Mouse (Mus musculus) midbrain, embryonic 13.5 days (tissue): ENCODE measurements around the gene Elfn1. TPM values are rescaled to one million over a fixed set of nuclear protein-coding genes. Genes with fewer than 3 reads are reported as not detected.

Source experiments
- ATAC-seq: fragments of 200-750 bp; cut with Nextera tagmentation; 2 replicates; pipeline ENCODE4 v1.8.0; 2017; ENCODE audit warnings: mild to moderate bottlenecking, moderate TSS enrichment, moderate library complexity
- H3K27ac ChIP-seq: fragments of 300-500 bp; sonication (generic); 2 replicates; pipeline ENCODE4 v1.5.1; 2015; ENCODE audit warnings: inconsistent platforms, mild to moderate bottlenecking, moderate library complexity
- H3K27me3 ChIP-seq: fragments of 300-500 bp; sonication (generic); 2 replicates; pipeline ENCODE4 v1.6.1; 2015; ENCODE audit warnings: mild to moderate bottlenecking, inconsistent platforms
- H3K36me3 ChIP-seq: fragments of 300-500 bp; sonication (generic); 2 replicates; pipeline ENCODE4 v1.6.1; 2015; ENCODE audit warnings: mild to moderate bottlenecking, inconsistent platforms
- H3K4me1 ChIP-seq: fragments of 300-500 bp; sonication (generic); replicated peaks from 2 replicates; pipeline ENCODE4 v1.6.1; 2015; ENCODE audit warnings: inconsistent platforms
- H3K4me2 ChIP-seq: fragments of 300-500 bp; sonication (generic); replicated peaks from 2 replicates; pipeline ENCODE4 v1.6.1; 2015; ENCODE audit warnings: moderate library complexity, mild to moderate bottlenecking, inconsistent platforms
- H3K4me3 ChIP-seq: fragments of 300-500 bp; sonication (generic); replicated peaks from 2 replicates; pipeline ENCODE4 v1.5.1; 2015; ENCODE audit warnings: mild to moderate bottlenecking, inconsistent platforms
- H3K9ac ChIP-seq: fragments of 300-500 bp; sonication (generic); replicated peaks from 2 replicates; pipeline ENCODE4 v1.6.1; 2015; ENCODE audit warnings: mild to moderate bottlenecking, inconsistent platforms
- H3K9me3 ChIP-seq: fragments of 300-500 bp; sonication (generic); 2 replicates; pipeline ENCODE4 v1.6.1; 2016; ENCODE audit warnings: mild to moderate bottlenecking, inconsistent platforms
- WGBS: fragments of 180-500 bp; shearing (Covaris S2); methylation state at CpG from one replicate; pipeline ENCODE4 v1.1.7; 2015; 5-methylcytosine and 5-hydroxymethylcytosine counted together
- polyA plus RNA-seq: library from polyadenylated mRNA; unstranded; fragments of >200 nt; fragmentation: Nextera tagmentation; extraction: Ambion mirVana; gene quantifications from 2 replicates; pipeline ENCODE4 v1.2.1, GENCODE M21; 2015

Elfn1 gene
- polyA plus RNA-seq, result 0.80 and 1.1 TPM in 2 replicates

DNA sequence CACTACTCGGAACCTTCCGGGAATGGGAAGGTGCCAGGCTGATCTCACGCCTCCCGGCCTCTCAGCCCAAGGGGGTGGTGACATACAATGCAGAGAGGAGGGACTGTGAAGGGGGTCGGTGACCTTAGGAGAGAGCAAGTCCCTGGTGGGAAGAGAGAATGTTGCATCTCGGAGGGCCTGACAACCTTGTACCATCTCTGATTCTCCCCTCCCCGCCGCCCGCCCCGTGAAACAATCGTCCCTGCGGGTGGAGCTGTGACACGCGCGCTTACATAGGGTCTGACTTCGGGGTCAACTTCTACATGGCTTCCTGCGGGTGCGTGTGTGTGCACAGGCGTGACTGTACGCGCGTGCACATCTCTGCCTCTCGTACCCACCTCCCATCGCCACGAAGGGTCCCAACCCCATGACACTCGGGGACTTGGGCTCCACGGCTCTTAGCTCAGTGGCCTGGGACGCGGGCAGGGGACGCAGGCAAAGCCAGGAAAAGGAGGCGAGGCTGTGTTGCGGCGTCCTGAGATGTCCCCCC, at the start of gene Elfn1:
Gene Elfn1 (plus strand): TSS at position 230 of the 529 bp plus-strand sequence.
- H3K4me2 ChIP-seq, result peak within 1 kb of the TSS; percentile 91
- H3K4me3 ChIP-seq, result peak within 1 kb of the TSS; percentile 68
- peaks cover 57% of the 10 kb centered on the region for H3K4me1 ChIP-seq
- peaks cover 74% of the 10 kb centered on the region for H3K27me3 ChIP-seq
- H3K9ac ChIP-seq, result peak within 1 kb of the TSS; percentile 80
- no peaks in the 10 kb centered on the region for H3K36me3 ChIP-seq
- 0 out of 2 replicates have a peak within 1 kb of the TSS, but pooled peaks have one; percentile 16 for H3K27ac ChIP-seq
- no peaks in the 10 kb centered on the region for H3K9me3 ChIP-seq
- peak; percentile 29; the same call in 1 of the 2 replicates for ATAC-seq
- under 1% methylated on average over 33 of the region's 33 CpGs for WGBS

- H3K9me3 ChIP-seq, result no peaks in the 10 kb centered on the region
- peak overlapping the region; percentile 41; the same call in 1 of the 2 replicates for H3K9ac ChIP-seq
- no peaks in the 10 kb centered on the region for H3K36me3 ChIP-seq
- peak overlapping the region; percentile 64; the same call in 1 of the 2 replicates for H3K27ac ChIP-seq
- peaks cover 13% of the 10 kb centered on the region for H3K4me1 ChIP-seq
- 20% methylated on average over 15 of the region's 15 CpGs for WGBS
- H3K4me3 ChIP-seq, result no peak overlapping the region
- H3K27me3 ChIP-seq, result no peaks in the 10 kb centered on the region
- peak; percentile 90 for ATAC-seq
- peak overlapping the region; percentile 23 for H3K4me2 ChIP-seq
Observed at GRCm38 (mm10) chr5:139860328-139861104, 47.2 kb upstream of the Elfn1 start.

GRCm38 (mm10) chr5:139862759-139863158, 45.0 kb upstream of the Elfn1 start:
- 60% methylated on average over 4 of the region's 4 CpGs for WGBS
- Histone ChIP-seq H3K4me1 (peaks cover 13% of the 10 kb centered on the region), H3K27me3 (no peaks in the 10 kb centered on the region), H3K36me3 (no peaks in the 10 kb centered on the region), H3K9me3 (no peaks in the 10 kb centered on the region), H3K27ac (0 out of 2 replicates have a peak overlapping the region, but pooled peaks have one; percentile 35), H3K9ac (no peak overlapping the region), H3K4me3 (no peak overlapping the region), H3K4me2 (no peak overlapping the region)
- ATAC-seq, result no peak

GRCm38 (mm10) chr5:139870886-139871285, 36.9 kb upstream of the Elfn1 start:
- H3K9ac ChIP-seq, result no peak overlapping the region
- H3K4me3 ChIP-seq, result no peak overlapping the region
- H3K4me1 ChIP-seq, result no peaks in the 10 kb centered on the region; the same call in 1 of the 2 replicates
- H3K9me3 ChIP-seq, result no peaks in the 10 kb centered on the region
- WGBS, result 18% methylated on average over 3 of the region's 4 CpGs
- ATAC-seq, result no peak
- H3K27me3 ChIP-seq, result no peaks in the 10 kb centered on the region
- no peak overlapping the region for H3K4me2 ChIP-seq
- H3K27ac ChIP-seq, result no peak overlapping the region
- no peaks in the 10 kb centered on the region for H3K36me3 ChIP-seq

DNA sequence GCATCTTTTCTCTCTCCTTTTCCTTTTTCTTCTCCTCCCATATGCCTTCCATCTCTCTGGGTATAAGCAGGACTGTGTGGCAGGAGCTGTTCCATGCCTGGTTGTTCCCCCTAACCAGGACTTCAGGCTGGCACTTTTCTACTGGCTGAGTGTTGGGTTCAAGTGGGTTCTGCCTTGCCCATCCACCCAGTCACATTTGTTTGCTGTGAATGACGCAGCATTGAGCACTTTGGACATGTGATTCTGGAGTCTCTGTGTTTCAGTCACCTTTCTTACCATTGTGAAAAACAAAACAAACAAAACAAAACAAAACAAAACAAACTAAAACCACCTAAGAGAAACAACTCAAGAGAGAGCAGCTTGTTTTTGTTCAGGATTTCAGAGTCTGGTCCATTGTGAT, 36.2 kb upstream of the Elfn1 start:
- H3K36me3 ChIP-seq, result no peaks in the 10 kb centered on the region
- no peak for ATAC-seq
- H3K27me3 ChIP-seq, result no peaks in the 10 kb centered on the region
- no peak overlapping the region for H3K27ac ChIP-seq
- 80% methylated on average over 1 of the region's 1 CpGs for WGBS
- H3K9me3 ChIP-seq, result no peaks in the 10 kb centered on the region
- no peak overlapping the region for H3K9ac ChIP-seq
- H3K4me2 ChIP-seq, result no peak overlapping the region
- no peaks in the 10 kb centered on the region; the same call in 1 of the 2 replicates for H3K4me1 ChIP-seq
- H3K4me3 ChIP-seq, result no peak overlapping the region

DNA sequence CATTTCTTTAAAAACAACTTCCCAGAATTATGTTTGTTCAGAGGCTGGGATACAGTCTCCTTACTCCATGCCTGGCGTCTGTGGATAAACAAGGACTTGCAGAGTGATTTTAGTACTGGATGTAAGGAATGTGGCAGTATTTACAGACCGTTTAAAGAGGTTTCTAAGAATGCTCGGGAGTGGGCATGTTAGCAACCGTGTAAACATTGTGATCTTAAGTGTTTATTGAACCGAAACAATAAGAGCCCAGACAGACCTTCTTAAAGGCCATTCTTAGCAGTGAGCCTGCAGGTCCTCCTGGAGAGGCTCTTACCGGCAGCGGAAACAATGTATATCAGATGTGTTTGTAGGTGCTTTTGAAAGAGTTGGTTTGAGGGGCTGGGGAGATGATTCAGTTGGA, 30.2 kb upstream of the Elfn1 start:
- no peak for ATAC-seq
- Histone ChIP-seq H3K36me3 (no peaks in the 10 kb centered on the region), H3K9me3 (no peaks in the 10 kb centered on the region), H3K4me1 (no peaks in the 10 kb centered on the region; the same call in 1 of the 2 replicates), H3K4me2 (no peak overlapping the region), H3K27me3 (no peaks in the 10 kb centered on the region), H3K9ac (no peak overlapping the region), H3K27ac (no peak overlapping the region), H3K4me3 (no peak overlapping the region)
- 57% methylated on average over 7 of the region's 7 CpGs for WGBS

- no peak for ATAC-seq
- no peak overlapping the region for H3K4me3 ChIP-seq
Observed at GRCm38 (mm10) chr5:139879694-139880093, 28.0 kb upstream of the Elfn1 start.

DNA sequence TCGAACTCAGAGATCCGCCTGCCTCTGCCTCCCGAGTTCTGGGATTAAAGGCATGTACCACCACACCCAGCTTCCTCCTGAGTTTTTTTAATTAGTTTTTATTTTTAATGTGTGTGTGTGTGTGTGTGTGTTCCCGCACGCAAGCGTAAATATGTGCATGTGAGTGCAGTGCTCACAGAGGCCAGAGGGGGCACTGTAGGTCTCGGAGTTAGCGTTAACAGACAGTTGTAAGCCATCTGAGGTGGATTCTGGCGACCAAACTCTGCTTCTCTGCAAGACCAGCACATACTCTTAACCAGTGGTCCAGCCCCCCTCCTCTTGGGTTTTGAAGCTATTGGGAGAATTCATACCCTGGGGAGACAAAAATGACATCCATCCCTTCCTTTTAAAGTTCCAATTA, 26.6 kb upstream of the Elfn1 start:
- Histone ChIP-seq H3K27me3 (no peaks in the 10 kb centered on the region), H3K36me3 (no peaks in the 10 kb centered on the region), H3K4me2 (no peak overlapping the region), H3K4me1 (no peaks in the 10 kb centered on the region), H3K4me3 (no peak overlapping the region), H3K27ac (no peak overlapping the region), H3K9ac (no peak overlapping the region), H3K9me3 (no peaks in the 10 kb centered on the region)
- WGBS, result 93% methylated on average over 9 of the region's 9 CpGs
- ATAC-seq, result no peak

More at GRCm38 (mm10) chr5:139879694-139880093, 28.0 kb upstream of the Elfn1 start:
- WGBS, result 79% methylated on average over 5 of the region's 5 CpGs
- Histone ChIP-seq H3K9me3 (no peaks in the 10 kb centered on the region), H3K27ac (no peak overlapping the region), H3K36me3 (no peaks in the 10 kb centered on the region), H3K4me2 (no peak overlapping the region), H3K4me1 (no peaks in the 10 kb centered on the region), H3K27me3 (no peaks in the 10 kb centered on the region), H3K9ac (no peak overlapping the region)

- H3K9me3 ChIP-seq, result no peaks in the 10 kb centered on the region
- H3K27ac ChIP-seq, result no peak overlapping the region
- no peaks in the 10 kb centered on the region for H3K36me3 ChIP-seq
- peaks cover 31% of the 10 kb centered on the region for H3K4me1 ChIP-seq
- no peak for ATAC-seq
- H3K9ac ChIP-seq, result no peak overlapping the region
- H3K4me3 ChIP-seq, result no peak overlapping the region
- H3K27me3 ChIP-seq, result no peaks in the 10 kb centered on the region
- no peak overlapping the region for H3K4me2 ChIP-seq
- WGBS, result 26% methylated on average over 3 of the region's 3 CpGs
Observed at GRCm38 (mm10) chr5:139888624-139889023, 19.1 kb upstream of the Elfn1 start.

DNA sequence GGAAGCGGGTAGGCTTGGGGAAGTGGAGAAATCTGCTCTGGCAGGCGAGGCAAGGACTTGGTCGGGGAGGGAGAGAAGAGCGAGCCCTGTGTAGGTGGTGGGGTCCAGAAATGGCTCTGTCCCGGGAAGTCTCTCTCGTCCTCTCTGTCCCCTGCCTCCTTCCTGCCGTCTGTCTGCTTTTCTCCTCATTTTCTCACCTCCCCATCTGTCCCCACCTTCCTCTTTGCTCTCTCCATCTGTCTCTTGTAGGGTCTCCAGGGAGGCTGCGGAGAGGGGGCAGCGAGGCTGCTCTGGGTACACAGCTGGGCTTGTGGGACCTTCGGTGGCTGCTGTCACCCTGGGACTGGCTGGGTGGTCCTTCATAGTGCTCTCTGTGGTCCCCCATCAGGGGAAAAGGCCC, 18.4 kb upstream of the Elfn1 start:
- H3K9ac ChIP-seq, result no peak overlapping the region
- H3K4me2 ChIP-seq, result no peak overlapping the region
- H3K4me1 ChIP-seq, result peaks cover 38% of the 10 kb centered on the region
- H3K27ac ChIP-seq, result peak overlapping the region; percentile 21; the same call in 1 of the 2 replicates
- no peak for ATAC-seq
- no peaks in the 10 kb centered on the region for H3K9me3 ChIP-seq
- WGBS, result 35% methylated on average over 10 of the region's 10 CpGs
- no peak overlapping the region for H3K4me3 ChIP-seq
- H3K27me3 ChIP-seq, result no peaks in the 10 kb centered on the region
- no peaks in the 10 kb centered on the region for H3K36me3 ChIP-seq

DNA sequence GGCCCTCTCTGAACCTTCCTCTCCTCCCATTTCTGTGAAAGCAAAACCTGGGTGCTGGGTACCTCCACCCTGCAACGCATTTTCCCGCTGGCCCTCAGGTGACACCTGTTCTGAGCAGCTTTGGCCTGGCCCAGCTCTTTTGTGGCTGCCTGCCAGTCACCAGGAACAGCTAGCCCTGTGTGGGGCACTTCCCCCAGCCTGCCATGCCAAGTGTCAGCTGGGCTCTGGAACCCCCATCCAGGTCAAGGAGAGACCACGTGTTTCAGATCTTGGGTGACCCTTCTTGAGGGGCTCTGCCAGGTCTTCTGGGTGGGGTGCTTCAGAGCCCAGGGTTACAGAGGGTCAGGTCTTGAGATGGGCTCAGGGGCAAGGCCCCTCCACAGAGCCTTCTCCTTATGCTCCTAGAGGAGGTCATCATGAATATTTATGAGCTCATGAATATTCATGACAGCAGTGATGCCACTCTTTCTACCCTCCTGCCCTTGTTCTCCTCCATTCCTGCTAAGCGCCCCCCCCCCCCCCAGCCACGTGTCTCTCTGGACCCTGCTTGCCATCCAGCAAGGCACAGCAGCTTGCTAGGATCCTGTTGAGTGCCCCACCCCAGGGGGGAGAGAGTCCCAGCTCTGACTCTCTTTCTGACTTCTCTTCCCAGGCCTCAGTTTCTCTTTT, 15.3 kb upstream of the Elfn1 start:
- H3K4me1 ChIP-seq, result peaks cover 42% of the 10 kb centered on the region
- peak; percentile 72 for ATAC-seq
- 20% methylated on average over 5 of the region's 5 CpGs for WGBS
- H3K4me3 ChIP-seq, result no peak overlapping the region
- peak overlapping the region; percentile 21; the same call in 1 of the 2 replicates for H3K9ac ChIP-seq
- no peaks in the 10 kb centered on the region for H3K36me3 ChIP-seq
- no peaks in the 10 kb centered on the region for H3K27me3 ChIP-seq
- H3K27ac ChIP-seq, result peak overlapping the region; percentile 73
- H3K9me3 ChIP-seq, result no peaks in the 10 kb centered on the region
- H3K4me2 ChIP-seq, result no peak overlapping the region

- H3K4me3 ChIP-seq, result no peak overlapping the region
- peak overlapping the region; percentile 73 for H3K27ac ChIP-seq
- peaks cover 37% of the 10 kb centered on the region for H3K4me1 ChIP-seq
- ATAC-seq, result peak; percentile 54
- H3K4me2 ChIP-seq, result no peak overlapping the region
- WGBS, result 20% methylated on average over 7 of the region's 7 CpGs
- peak overlapping the region; percentile 21; the same call in 1 of the 2 replicates for H3K9ac ChIP-seq
- no peaks in the 10 kb centered on the region for H3K27me3 ChIP-seq
- no peaks in the 10 kb centered on the region for H3K9me3 ChIP-seq
- H3K36me3 ChIP-seq, result no peaks in the 10 kb centered on the region
Observed at GRCm38 (mm10) chr5:139892995-139893345, 14.8 kb upstream of the Elfn1 start.
